Mouse (Mus musculus): Measurements from ENCODE around the gene Spg21. TPM values are rescaled to one million over a fixed set of nuclear protein-coding genes. Genes with fewer than 3 reads are reported as not detected.

Gene Spg21
- polyA plus RNA-seq, 1 experiment from 2014 or later, result 94.8 TPM

DNA sequence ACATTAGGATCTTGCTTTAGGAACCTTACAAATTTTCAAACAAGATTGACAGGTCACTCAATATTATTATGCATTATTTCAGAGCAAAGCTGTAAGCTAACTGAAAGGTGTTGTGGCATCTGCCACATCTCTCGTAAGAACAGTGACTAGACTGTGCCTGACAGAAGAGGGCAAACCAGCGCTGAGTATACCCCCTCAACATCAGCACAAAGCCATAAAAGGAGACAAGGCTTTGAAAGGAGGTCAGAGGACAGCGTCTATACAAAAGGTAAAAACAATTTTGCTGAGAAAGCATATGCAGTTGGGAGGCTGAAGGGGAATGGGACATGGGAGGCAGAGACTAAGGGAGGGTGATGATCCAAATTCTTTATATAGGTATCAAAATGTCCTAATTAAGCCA, 549 bp upstream of the Spg21 start:
- WGBS, result 42% methylated on average over 3 of the region's 3 CpGs
- no peaks in the 10 kb centered on the region for H3K27me3 ChIP-seq (ENCODE audit: control insufficient read depth, insufficient read depth, low read length)
- peak overlapping the region; percentile 81; the same call in 1 of the 2 replicates for H3K4me3 ChIP-seq (ENCODE audit: low read depth, low read length)
- peak overlapping the region; percentile 55 for H3K4me2 ChIP-seq (replicated peaks; ENCODE audit: low read depth, low read length)
- H3K9ac ChIP-seq (replicated peaks; ENCODE audit: low read depth, low read length), result no peak overlapping the region
- no peaks in the 10 kb centered on the region for H3K36me3 ChIP-seq (ENCODE audit: control insufficient read depth, insufficient read depth, low read length)
- H3K27ac ChIP-seq (ENCODE audit: low read length), result peak overlapping the region; percentile 18; the same call in 1 of the 2 replicates
- H3K9me3 ChIP-seq (ENCODE audit: control insufficient read depth, low read depth, low read length), result no peaks in the 10 kb centered on the region
- H3K4me1 ChIP-seq (ENCODE audit: control insufficient read depth, insufficient read depth, low read length), result peaks cover 8% of the 10 kb centered on the region; the same call in 1 of the 2 replicates
- no peak for ATAC-seq (ENCODE audit: insufficient number of reproducible peaks, insufficient read depth, low FRiP score, low read depth)

DNA sequence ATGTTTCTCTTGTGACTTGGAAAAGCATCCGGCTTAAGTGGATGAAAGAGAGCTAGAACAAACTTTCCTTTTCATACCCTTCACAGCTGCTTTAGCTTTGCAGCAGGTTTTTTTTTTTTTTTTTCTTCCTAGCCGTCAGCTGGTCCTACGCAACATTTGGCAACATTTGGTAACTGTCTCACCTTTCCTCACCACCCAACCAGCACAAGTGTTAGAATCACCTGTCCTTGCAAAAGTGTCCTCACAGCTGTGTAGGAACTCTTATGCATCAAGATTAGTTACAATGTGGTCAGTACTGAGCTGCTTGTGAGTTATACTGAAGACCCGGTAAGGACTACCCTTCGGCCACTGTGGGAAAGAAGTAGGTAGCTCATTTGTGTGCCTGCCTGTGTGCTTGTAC, 1.8 kb downstream of the Spg21 start:
- H3K4me2 ChIP-seq (replicated peaks; ENCODE audit: low read depth, low read length), result 0 out of 2 replicates have a peak overlapping the region, but pooled peaks have one; percentile 5
- 68% methylated on average over 5 of the region's 5 CpGs for WGBS
- no peak for ATAC-seq (ENCODE audit: insufficient number of reproducible peaks, insufficient read depth, low FRiP score, low read depth)

DNA sequence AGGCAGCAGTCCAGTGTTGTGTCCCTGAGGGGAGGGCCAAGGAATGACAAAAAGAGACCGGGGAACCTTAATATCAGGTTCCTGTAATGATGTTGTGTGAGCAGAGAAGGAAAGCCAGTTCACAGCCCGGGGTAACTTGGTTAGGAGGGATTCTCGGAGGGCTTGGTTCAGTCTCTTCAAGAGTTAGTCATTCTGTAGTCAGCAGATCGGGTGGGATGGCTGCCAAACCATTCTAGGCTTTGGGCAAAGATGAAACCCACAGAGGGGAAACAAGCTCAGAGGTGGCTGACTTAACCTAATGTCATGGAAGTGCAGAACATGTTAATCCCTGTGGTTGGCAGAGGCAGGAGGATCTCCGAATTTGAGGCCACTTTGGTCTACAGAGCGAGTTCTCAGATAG, 3.4 kb downstream of the Spg21 start:
- Histone ChIP-seq H3K9me3 (ENCODE audit: control insufficient read depth, low read depth, low read length) (no peaks in the 10 kb centered on the region), H3K36me3 (ENCODE audit: control insufficient read depth, insufficient read depth, low read length) (peaks cover 6% of the 10 kb centered on the region), H3K4me2 (replicated peaks; ENCODE audit: low read depth, low read length) (no peak overlapping the region), H3K9ac (replicated peaks; ENCODE audit: low read depth, low read length) (no peak overlapping the region), H3K27ac (ENCODE audit: low read length) (no peak overlapping the region), H3K4me3 (ENCODE audit: low read depth, low read length) (no peak overlapping the region), H3K4me1 (ENCODE audit: control insufficient read depth, insufficient read depth, low read length) (peaks cover 8% of the 10 kb centered on the region; the same call in 1 of the 2 replicates), H3K27me3 (ENCODE audit: control insufficient read depth, insufficient read depth, low read length) (no peaks in the 10 kb centered on the region)
- ATAC-seq (ENCODE audit: insufficient number of reproducible peaks, insufficient read depth, low FRiP score, low read depth), result no peak
- WGBS, result 87% methylated on average over 6 of the region's 6 CpGs

More for the DNA sequence above, 1.8 kb downstream of the Spg21 start:
- Histone ChIP-seq H3K9ac (replicated peaks; ENCODE audit: low read depth, low read length) (no peak overlapping the region), H3K9me3 (ENCODE audit: control insufficient read depth, low read depth, low read length) (no peaks in the 10 kb centered on the region), H3K27me3 (ENCODE audit: control insufficient read depth, insufficient read depth, low read length) (no peaks in the 10 kb centered on the region), H3K36me3 (ENCODE audit: control insufficient read depth, insufficient read depth, low read length) (peaks cover 5% of the 10 kb centered on the region), H3K4me3 (ENCODE audit: low read depth, low read length) (no peak overlapping the region), H3K27ac (ENCODE audit: low read length) (no peak overlapping the region), H3K4me1 (ENCODE audit: control insufficient read depth, insufficient read depth, low read length) (peaks cover 8% of the 10 kb centered on the region; the same call in 1 of the 2 replicates)

DNA sequence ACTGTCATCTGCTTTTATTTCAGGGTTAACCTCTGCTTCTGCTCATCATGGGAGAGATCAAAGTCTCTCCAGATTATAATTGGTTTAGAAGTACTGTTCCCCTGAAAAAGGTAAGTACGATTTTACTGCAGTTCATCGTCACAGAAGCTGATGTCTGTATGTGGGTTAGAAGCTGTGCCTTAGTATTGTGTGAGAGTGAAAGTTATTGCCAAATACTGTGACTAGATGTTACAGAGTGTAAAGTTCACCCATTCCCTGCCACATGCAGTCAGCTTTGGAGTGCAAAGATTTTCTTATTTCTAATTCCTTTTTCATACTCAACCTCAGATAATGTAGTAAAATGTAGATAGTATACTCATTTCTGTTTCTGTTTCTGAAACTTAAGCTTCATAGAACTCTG, 4.5 kb downstream of the Spg21 start:
- H3K4me3 ChIP-seq (ENCODE audit: low read depth, low read length), result no peak overlapping the region
- H3K4me2 ChIP-seq (replicated peaks; ENCODE audit: low read depth, low read length), result no peak overlapping the region
- H3K4me1 ChIP-seq (ENCODE audit: control insufficient read depth, insufficient read depth, low read length), result peaks cover 8% of the 10 kb centered on the region; the same call in 1 of the 2 replicates
- no peaks in the 10 kb centered on the region for H3K27me3 ChIP-seq (ENCODE audit: control insufficient read depth, insufficient read depth, low read length)
- WGBS, result 94% methylated on average over 2 of the region's 2 CpGs
- no peak overlapping the region for H3K27ac ChIP-seq (ENCODE audit: low read length)
- no peak for ATAC-seq (ENCODE audit: insufficient number of reproducible peaks, insufficient read depth, low FRiP score, low read depth)
- peaks cover 11% of the 10 kb centered on the region for H3K36me3 ChIP-seq (ENCODE audit: control insufficient read depth, insufficient read depth, low read length)
- no peak overlapping the region for H3K9ac ChIP-seq (replicated peaks; ENCODE audit: low read depth, low read length)
- no peaks in the 10 kb centered on the region for H3K9me3 ChIP-seq (ENCODE audit: control insufficient read depth, low read depth, low read length)

DNA sequence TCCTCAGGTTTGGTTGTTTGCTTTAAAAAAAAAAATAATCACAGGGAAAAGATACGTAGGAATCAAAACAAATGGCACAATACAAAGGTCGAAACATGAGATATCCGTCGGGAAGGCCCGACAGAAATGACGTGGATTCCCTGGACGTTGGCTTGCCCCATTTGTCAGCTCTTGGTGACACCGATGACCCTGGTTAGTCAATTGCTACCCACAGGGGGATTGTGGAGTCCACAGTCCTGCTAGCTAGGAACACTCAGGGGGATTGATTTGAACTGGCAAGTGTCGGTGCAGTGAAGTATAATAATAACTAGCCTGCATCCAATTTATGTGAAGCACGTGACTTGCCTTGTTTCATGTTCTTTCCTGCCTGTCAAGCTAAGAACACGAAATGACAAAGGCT, 6.9 kb downstream of the Spg21 start:
- no peak overlapping the region for H3K4me2 ChIP-seq (replicated peaks; ENCODE audit: low read depth, low read length)
- H3K27me3 ChIP-seq (ENCODE audit: control insufficient read depth, insufficient read depth, low read length), result no peaks in the 10 kb centered on the region
- peaks cover 11% of the 10 kb centered on the region for H3K36me3 ChIP-seq (ENCODE audit: control insufficient read depth, insufficient read depth, low read length)
- 51% methylated on average over 11 of the region's 11 CpGs for WGBS
- ATAC-seq (ENCODE audit: insufficient number of reproducible peaks, insufficient read depth, low FRiP score, low read depth), result no peak
- no peak overlapping the region for H3K9ac ChIP-seq (replicated peaks; ENCODE audit: low read depth, low read length)
- 0 out of 2 replicates have a peak, but pooled peaks cover under 1% of the 10 kb centered on the region for H3K4me1 ChIP-seq (ENCODE audit: control insufficient read depth, insufficient read depth, low read length)
- H3K9me3 ChIP-seq (ENCODE audit: control insufficient read depth, low read depth, low read length), result no peaks in the 10 kb centered on the region
- H3K4me3 ChIP-seq (ENCODE audit: low read depth, low read length), result no peak overlapping the region
- H3K27ac ChIP-seq (ENCODE audit: low read length), result no peak overlapping the region

DNA sequence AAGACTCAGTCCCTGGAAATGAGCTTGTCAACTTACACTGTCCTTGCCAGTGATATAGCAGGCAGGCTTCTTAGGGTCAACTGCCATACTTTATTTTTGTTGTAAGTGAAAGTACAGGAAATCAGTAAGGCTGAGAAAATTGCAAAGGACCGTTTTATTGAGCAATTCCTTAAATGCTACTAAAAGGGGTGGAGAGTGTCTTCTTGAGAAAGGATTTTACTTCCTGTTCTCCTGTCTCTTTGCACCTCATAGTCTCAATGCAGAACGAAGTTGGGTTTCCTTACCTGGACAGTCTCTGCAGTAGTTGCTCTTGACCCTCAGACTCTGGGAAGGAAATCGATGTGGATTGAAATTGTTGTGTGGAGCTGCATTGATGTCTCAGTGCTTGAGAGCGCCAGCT, 12.0 kb downstream of the Spg21 start:
- H3K4me2 ChIP-seq (replicated peaks; ENCODE audit: low read depth, low read length), result no peak overlapping the region
- no peak for ATAC-seq (ENCODE audit: insufficient number of reproducible peaks, insufficient read depth, low FRiP score, low read depth)
- H3K27ac ChIP-seq (ENCODE audit: low read length), result no peak overlapping the region
- no peaks in the 10 kb centered on the region for H3K4me1 ChIP-seq (ENCODE audit: control insufficient read depth, insufficient read depth, low read length)
- WGBS, result 91% methylated on average over 4 of the region's 4 CpGs
- H3K9ac ChIP-seq (replicated peaks; ENCODE audit: low read depth, low read length), result no peak overlapping the region
- H3K27me3 ChIP-seq (ENCODE audit: control insufficient read depth, insufficient read depth, low read length), result no peaks in the 10 kb centered on the region
- H3K9me3 ChIP-seq (ENCODE audit: control insufficient read depth, low read depth, low read length), result no peaks in the 10 kb centered on the region
- H3K36me3 ChIP-seq (ENCODE audit: control insufficient read depth, insufficient read depth, low read length), result peaks cover 41% of the 10 kb centered on the region
- no peak overlapping the region for H3K4me3 ChIP-seq (ENCODE audit: low read depth, low read length)

DNA sequence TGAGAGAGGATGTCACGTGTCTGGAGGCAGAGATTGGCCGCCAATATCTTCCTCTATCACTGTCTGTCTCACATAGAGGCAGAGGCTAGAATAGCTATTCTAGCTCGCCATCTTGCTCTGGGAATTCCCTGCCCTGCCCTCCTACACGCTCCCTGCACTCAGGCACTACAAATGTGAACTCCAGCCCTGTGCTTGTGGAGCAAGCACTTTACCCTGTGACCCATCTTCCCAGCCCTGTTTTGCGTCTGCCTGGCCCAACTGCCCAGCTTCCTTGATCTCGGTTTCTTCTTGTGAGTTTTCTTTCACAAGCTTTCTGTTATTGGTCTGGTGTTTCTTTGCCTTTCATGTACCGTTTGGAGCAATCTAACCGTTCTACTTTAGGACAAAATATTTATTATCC, 18.4 kb downstream of the Spg21 start:
- H3K27ac ChIP-seq (ENCODE audit: low read length), result no peak overlapping the region
- no peak overlapping the region for H3K4me2 ChIP-seq (replicated peaks; ENCODE audit: low read depth, low read length)
- ATAC-seq (ENCODE audit: insufficient number of reproducible peaks, insufficient read depth, low FRiP score, low read depth), result no peak
- H3K36me3 ChIP-seq (ENCODE audit: control insufficient read depth, insufficient read depth, low read length), result peaks cover 75% of the 10 kb centered on the region
- H3K27me3 ChIP-seq (ENCODE audit: control insufficient read depth, insufficient read depth, low read length), result no peaks in the 10 kb centered on the region
- no peak overlapping the region for H3K4me3 ChIP-seq (ENCODE audit: low read depth, low read length)
- no peak overlapping the region for H3K9ac ChIP-seq (replicated peaks; ENCODE audit: low read depth, low read length)
- H3K9me3 ChIP-seq (ENCODE audit: control insufficient read depth, low read depth, low read length), result no peaks in the 10 kb centered on the region
- WGBS, result 86% methylated on average over 8 of the region's 8 CpGs
- H3K4me1 ChIP-seq (ENCODE audit: control insufficient read depth, insufficient read depth, low read length), result no peaks in the 10 kb centered on the region

DNA sequence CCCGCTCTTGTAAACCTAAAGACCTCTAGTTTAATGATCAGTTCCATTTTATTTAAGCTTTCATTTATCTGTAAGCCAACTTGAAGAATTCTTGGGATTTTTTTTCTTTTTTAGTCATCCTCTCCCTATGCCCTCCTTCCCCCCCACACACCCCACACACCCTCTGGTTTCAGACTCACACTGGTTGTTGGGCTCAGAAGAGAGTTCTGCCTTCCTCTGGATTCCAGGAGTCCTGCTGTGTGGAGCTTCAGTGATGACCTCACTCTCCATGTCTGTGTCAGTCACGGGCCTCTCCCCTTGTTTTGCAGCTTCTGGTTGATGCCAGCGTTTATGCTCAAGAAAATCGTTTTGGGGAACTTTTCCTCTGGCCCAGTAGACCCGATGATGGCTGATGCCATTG, 19.3 kb downstream of the Spg21 start:
- Histone ChIP-seq H3K9ac (replicated peaks; ENCODE audit: low read depth, low read length) (no peak overlapping the region), H3K4me2 (replicated peaks; ENCODE audit: low read depth, low read length) (no peak overlapping the region), H3K27me3 (ENCODE audit: control insufficient read depth, insufficient read depth, low read length) (no peaks in the 10 kb centered on the region), H3K4me1 (ENCODE audit: control insufficient read depth, insufficient read depth, low read length) (no peaks in the 10 kb centered on the region), H3K9me3 (ENCODE audit: control insufficient read depth, low read depth, low read length) (no peaks in the 10 kb centered on the region), H3K27ac (ENCODE audit: low read length) (no peak overlapping the region), H3K4me3 (ENCODE audit: low read depth, low read length) (no peak overlapping the region), H3K36me3 (ENCODE audit: control insufficient read depth, insufficient read depth, low read length) (peaks cover 73% of the 10 kb centered on the region)
- 84% methylated on average over 5 of the region's 5 CpGs for WGBS
- ATAC-seq (ENCODE audit: insufficient number of reproducible peaks, insufficient read depth, low FRiP score, low read depth), result no peak

DNA sequence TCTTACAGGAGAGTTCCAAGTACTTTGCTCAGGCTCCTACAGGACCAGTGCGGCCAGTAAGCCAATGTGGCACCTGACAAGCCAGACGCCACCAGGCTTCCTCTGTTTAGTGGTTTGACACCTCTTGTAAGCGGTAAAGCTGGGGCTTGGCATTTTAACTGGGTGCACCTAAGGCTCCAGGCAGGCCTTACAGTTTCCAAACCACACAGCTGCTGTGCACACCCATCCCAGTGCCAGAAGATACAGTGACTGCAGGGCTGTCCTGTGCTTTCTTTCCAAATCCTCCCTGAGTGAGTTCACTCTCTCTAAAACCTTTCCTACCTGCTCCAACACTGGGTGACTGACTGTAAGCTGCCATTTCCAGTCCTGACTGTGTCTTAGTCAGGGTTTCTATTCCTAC, 30.7 kb downstream of the Spg21 start:
- H3K4me2 ChIP-seq (replicated peaks; ENCODE audit: low read depth, low read length), result no peak overlapping the region
- 90% methylated on average over 3 of the region's 3 CpGs for WGBS
- H3K9ac ChIP-seq (replicated peaks; ENCODE audit: low read depth, low read length), result no peak overlapping the region
- peaks cover 9% of the 10 kb centered on the region for H3K36me3 ChIP-seq (ENCODE audit: control insufficient read depth, insufficient read depth, low read length)
- no peaks in the 10 kb centered on the region for H3K9me3 ChIP-seq (ENCODE audit: control insufficient read depth, low read depth, low read length)
- no peaks in the 10 kb centered on the region for H3K27me3 ChIP-seq (ENCODE audit: control insufficient read depth, insufficient read depth, low read length)
- no peak for ATAC-seq (ENCODE audit: insufficient number of reproducible peaks, insufficient read depth, low FRiP score, low read depth)
- H3K27ac ChIP-seq (ENCODE audit: low read length), result no peak overlapping the region
- H3K4me1 ChIP-seq (ENCODE audit: control insufficient read depth, insufficient read depth, low read length), result no peaks in the 10 kb centered on the region
- no peak overlapping the region for H3K4me3 ChIP-seq (ENCODE audit: low read depth, low read length)

Measured in stomach, embryonic 14.5 days (tissue).